Mouse (Mus musculus) neural tube, embryonic 13.5 days (tissue): Measurements from ENCODE around the gene Mycl. TPM values are rescaled to one million over a fixed set of nuclear protein-coding genes. Genes with fewer than 3 reads are reported as not detected.

Experiments
- ATAC-seq: fragments of 200-750 bp; cut with Nextera tagmentation; 2 replicates; pipeline ENCODE4 v1.8.0; 2017; ENCODE audit warnings: low read depth, mild to moderate bottlenecking, moderate TSS enrichment, moderate library complexity
- H3K27ac ChIP-seq: fragments of 300-500 bp; sonication (generic); replicated peaks from 2 replicates; pipeline ENCODE4 v1.5.1; 2015; ENCODE audit warnings: moderate library complexity, mild to moderate bottlenecking, inconsistent platforms
- H3K27me3 ChIP-seq: fragments of 300-500 bp; sonication (generic); 2 replicates; pipeline ENCODE4 v1.6.1; 2015; ENCODE audit warnings: mild to moderate bottlenecking, inconsistent platforms
- H3K36me3 ChIP-seq: fragments of 300-500 bp; sonication (generic); 2 replicates; pipeline ENCODE4 v1.6.1; 2015; ENCODE audit warnings: mild to moderate bottlenecking, inconsistent platforms
- H3K4me1 ChIP-seq: fragments of 300-500 bp; sonication (generic); replicated peaks from 2 replicates; pipeline ENCODE4 v1.6.1; 2015; ENCODE audit warnings: inconsistent platforms
- H3K4me2 ChIP-seq: fragments of 300-500 bp; sonication (generic); 2 replicates; pipeline ENCODE4 v1.6.1; 2015; ENCODE audit warnings: inconsistent platforms, mild to moderate bottlenecking, moderate library complexity
- H3K4me3 ChIP-seq: fragments of 300-500 bp; sonication (generic); 2 replicates; pipeline ENCODE4 v1.5.1; 2015; ENCODE audit warnings: mild to moderate bottlenecking, inconsistent platforms
- H3K9ac ChIP-seq: fragments of 300-500 bp; sonication (generic); 2 replicates; pipeline ENCODE4 v1.6.1; 2015; ENCODE audit warnings: moderate library complexity, mild to moderate bottlenecking, inconsistent platforms
- H3K9me3 ChIP-seq: fragments of 300-500 bp; sonication (generic); 2 replicates; pipeline ENCODE4 v1.6.1; 2016; ENCODE audit warnings: inconsistent platforms
- WGBS: fragments of 180-500 bp; shearing (Covaris S2); methylation state at CpG from one replicate; pipeline ENCODE4 v1.1.7; 2015; 5-methylcytosine and 5-hydroxymethylcytosine counted together
- polyA plus RNA-seq: library from polyadenylated mRNA; unstranded; fragments of >200 nt; fragmentation: Nextera tagmentation; extraction: Ambion mirVana; gene quantifications from 2 replicates; pipeline ENCODE4 v1.2.1, GENCODE M21; 2015

The Mycl gene
- polyA plus RNA-seq, 1 experiment from 2014 or later = 59.6 TPM

DNA sequence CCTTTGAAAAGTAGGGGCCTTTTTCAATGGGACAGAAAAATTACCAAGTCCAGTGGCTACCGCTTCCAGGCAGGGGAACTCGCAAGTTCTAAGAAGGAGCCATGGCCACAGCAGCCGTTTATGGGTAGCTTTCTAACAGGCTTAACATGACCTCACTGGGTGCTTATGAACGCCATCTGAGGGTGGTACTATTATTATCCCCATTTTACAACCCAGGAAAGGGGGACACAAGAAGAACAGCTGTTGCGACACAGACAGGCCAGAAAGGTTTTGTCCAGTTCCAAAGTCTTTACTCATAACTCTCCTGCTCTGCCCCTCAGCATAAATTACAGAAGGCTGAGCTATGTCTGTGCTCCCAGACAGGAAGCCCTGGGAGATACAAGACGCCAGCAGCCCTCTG lies 33.9 kb upstream of the Mycl start:
- Histone ChIP-seq H3K4me3 (peak overlapping the region; percentile 68), H3K9ac (no peak overlapping the region), H3K27me3 (peaks cover 15% of the 10 kb centered on the region), H3K27ac (no peak overlapping the region), H3K4me2 (peak overlapping the region; percentile 100), H3K36me3 (no peaks in the 10 kb centered on the region), H3K4me1 (peaks cover 48% of the 10 kb centered on the region), H3K9me3 (no peaks in the 10 kb centered on the region)
- 13% methylated on average over 6 of the region's 6 CpGs for WGBS
- ATAC-seq = no peak

DNA sequence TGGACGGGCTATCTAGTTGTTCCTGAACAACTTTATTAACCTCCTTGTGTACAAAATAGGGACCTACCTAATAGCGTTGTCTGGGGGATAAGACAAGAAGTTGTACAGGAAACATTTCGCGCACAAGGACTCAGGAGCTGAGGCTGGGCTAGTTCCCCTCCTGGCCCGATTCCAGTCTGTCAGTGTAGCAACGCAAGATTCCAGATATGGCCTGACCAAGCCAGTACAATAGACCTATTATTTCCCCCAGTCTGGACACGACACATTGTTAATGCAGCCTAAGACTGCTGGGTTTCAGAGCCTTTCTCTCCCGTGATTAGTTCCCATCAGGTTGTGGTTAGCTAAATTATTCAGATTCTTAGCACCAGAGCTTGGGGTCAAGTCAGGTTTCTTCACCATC lies 32.7 kb upstream of the Mycl start:
- no peak for ATAC-seq
- Histone ChIP-seq H3K9me3 (no peaks in the 10 kb centered on the region), H3K27me3 (peaks cover 15% of the 10 kb centered on the region), H3K4me2 (no peak overlapping the region), H3K27ac (no peak overlapping the region), H3K4me3 (no peak overlapping the region), H3K9ac (no peak overlapping the region), H3K4me1 (peaks cover 48% of the 10 kb centered on the region), H3K36me3 (no peaks in the 10 kb centered on the region)
- 24% methylated on average over 8 of the region's 8 CpGs for WGBS

DNA sequence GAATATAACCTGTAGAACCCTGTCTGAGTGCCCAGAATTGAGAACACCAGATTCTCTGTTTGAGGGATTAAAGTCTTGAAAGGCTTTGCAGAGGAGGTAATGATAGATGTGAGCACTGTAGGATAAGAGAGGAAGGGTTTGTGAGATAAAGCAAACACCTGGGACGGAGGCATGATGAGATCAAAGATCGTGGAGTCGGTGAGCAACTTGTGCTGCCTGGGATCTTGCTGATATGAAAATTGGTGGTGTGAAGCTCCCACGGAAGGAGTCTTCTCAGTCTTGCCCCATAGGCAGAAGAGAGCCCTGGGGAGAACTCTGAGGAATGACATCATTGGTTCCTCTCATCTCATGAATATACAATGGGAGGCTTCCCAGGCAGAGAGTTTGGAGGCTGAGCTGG lies 27.3 kb upstream of the Mycl start:
- Histone ChIP-seq H3K4me2 (no peak overlapping the region), H3K4me1 (peaks cover 2% of the 10 kb centered on the region; the same call in 1 of the 2 replicates), H3K27ac (no peak overlapping the region), H3K9me3 (no peaks in the 10 kb centered on the region), H3K9ac (no peak overlapping the region), H3K27me3 (no peaks in the 10 kb centered on the region; the same call in 1 of the 2 replicates), H3K4me3 (no peak overlapping the region), H3K36me3 (no peaks in the 10 kb centered on the region)
- ATAC-seq = no peak
- 84% methylated on average over 4 of the region's 4 CpGs for WGBS

DNA sequence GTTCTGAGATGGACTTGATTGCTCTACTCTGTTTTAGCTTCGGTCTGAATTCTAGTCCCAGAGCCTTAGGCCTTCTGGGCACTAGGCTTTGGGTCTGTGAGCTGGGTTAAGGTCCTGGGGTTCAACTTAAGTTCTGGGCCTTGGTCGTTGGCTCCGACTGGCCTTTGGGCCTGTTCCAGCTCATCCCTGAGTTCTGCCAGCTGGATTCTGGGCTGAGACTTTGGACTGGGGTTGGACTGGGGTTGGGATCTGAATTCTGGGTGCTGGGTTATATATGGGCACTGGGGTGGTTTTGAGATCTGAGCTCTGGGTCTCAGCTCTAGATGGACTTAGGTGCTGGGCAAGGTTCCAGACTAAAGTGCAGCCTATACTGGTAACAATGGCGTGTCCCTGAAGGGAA lies 24.3 kb upstream of the Mycl start:
- H3K27ac ChIP-seq = no peak overlapping the region
- H3K9me3 ChIP-seq = no peaks in the 10 kb centered on the region
- ATAC-seq = no peak
- WGBS = 83% methylated on average over 4 of the region's 4 CpGs
- no peaks in the 10 kb centered on the region for H3K4me1 ChIP-seq
- no peak overlapping the region for H3K4me2 ChIP-seq
- no peak overlapping the region for H3K4me3 ChIP-seq
- no peaks in the 10 kb centered on the region for H3K36me3 ChIP-seq
- H3K9ac ChIP-seq = no peak overlapping the region
- H3K27me3 ChIP-seq = no peaks in the 10 kb centered on the region

DNA sequence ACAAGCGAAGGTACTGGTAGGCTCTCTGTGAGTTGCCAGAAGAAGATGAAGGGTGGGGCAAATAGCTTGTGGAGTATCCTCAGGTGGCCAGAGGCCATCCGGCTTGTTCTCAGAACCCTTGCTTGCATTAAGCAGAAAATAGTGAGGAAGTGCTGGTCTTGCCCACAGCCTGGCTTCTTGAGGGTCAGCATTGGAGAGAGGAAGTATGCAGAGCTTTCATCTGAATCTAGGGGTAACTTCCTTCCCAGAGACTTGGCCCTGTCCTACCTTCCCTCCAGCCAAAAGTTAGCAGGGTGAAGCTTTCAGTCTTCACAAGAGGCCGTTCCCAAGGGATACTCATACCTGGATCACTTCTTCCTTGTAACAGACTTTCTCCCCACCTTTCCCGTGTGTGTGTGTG lies 23.8 kb upstream of the Mycl start:
- no peak for ATAC-seq
- H3K9me3 ChIP-seq = no peaks in the 10 kb centered on the region

DNA sequence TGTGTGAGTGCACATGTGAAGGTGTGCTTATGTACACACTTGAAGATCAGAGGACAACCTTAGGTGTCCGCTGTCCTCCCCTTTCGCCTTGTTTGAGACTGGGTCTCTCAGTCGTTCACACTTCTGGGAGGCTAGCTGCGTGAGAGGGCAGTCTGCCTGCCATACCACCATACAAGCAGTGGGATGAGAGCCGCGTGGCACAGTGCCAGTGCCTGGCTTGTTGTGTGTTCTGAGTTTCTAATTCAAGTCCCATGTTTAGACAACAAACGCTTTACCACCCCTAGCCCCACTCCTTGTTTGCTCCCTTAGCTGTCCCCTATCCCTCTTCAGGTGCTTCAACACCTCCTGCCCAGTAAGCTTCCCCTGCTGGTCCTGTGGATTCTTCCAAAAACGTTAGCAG lies 23.4 kb upstream of the Mycl start:
- no peak overlapping the region for H3K9ac ChIP-seq
- no peaks in the 10 kb centered on the region for H3K36me3 ChIP-seq
- no peaks in the 10 kb centered on the region for H3K27me3 ChIP-seq
- no peak overlapping the region for H3K4me2 ChIP-seq
- H3K4me1 ChIP-seq = no peaks in the 10 kb centered on the region
- no peak overlapping the region for H3K27ac ChIP-seq
- WGBS = 77% methylated on average over 8 of the region's 8 CpGs
- no peak for ATAC-seq
- H3K4me3 ChIP-seq = no peak overlapping the region
- H3K9me3 ChIP-seq = no peaks in the 10 kb centered on the region

More for the DNA sequence above, 23.8 kb upstream of the Mycl start:
- Histone ChIP-seq H3K27ac (no peak overlapping the region), H3K9ac (no peak overlapping the region), H3K4me1 (no peaks in the 10 kb centered on the region), H3K27me3 (no peaks in the 10 kb centered on the region), H3K36me3 (no peaks in the 10 kb centered on the region), H3K4me2 (no peak overlapping the region), H3K4me3 (no peak overlapping the region)
- 78% methylated on average over 4 of the region's 4 CpGs for WGBS

DNA sequence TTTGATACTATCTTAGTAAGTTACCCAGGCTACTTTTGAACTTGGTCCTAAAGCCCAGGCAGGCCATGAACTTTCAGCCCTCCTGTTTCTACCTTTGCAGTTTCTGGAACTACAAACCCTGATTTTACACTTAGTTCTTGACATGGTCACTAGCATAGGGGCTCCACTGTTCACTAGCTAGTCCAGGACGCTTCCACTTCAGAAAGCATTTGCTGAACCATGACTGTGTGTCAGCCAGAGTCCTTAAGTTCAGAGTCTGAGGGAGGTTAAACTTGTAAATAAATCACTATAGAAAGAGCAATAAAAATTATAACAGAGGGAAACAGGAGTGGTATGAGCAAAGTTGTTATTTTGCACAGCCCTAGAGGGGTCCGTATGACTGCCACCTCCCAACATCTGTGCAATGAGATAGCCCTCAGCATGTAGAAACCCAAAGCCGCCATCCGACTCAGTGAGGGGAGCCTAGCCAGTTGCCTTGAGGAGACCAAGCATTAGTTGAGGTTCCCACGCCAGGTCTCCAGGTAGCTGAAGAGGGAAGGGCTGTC lies 20.4 kb upstream of the Mycl start:
- Histone ChIP-seq H3K4me1 (no peaks in the 10 kb centered on the region), H3K4me2 (no peak overlapping the region), H3K9ac (no peak overlapping the region), H3K9me3 (no peaks in the 10 kb centered on the region), H3K36me3 (no peaks in the 10 kb centered on the region), H3K27ac (no peak overlapping the region), H3K4me3 (no peak overlapping the region), H3K27me3 (no peaks in the 10 kb centered on the region)
- no peak for ATAC-seq
- WGBS = 90% methylated on average over 5 of the region's 5 CpGs

DNA sequence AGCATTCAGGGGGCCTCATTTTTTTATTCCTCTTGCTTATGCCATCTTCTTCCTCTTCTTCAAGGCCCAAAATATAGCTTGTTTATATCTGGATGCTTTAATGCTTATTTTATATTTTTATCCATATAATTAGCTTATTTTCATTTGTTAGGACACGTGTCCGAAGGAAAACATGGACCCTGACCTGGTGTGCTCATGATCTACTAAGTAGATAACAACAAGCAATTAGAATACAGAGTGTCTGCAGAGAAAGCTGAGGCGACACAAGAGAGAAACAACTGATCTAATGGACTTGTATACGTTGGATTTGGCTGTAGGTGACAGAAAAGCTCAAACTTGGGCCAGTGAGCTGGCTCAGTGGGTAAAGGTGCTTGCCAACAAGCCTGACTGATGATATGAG lies 18.6 kb upstream of the Mycl start:
- Histone ChIP-seq H3K36me3 (no peaks in the 10 kb centered on the region), H3K4me3 (no peak overlapping the region), H3K4me2 (no peak overlapping the region), H3K27me3 (peaks cover 1% of the 10 kb centered on the region), H3K27ac (no peak overlapping the region), H3K4me1 (0 out of 2 replicates have a peak, but pooled peaks cover 5% of the 10 kb centered on the region), H3K9ac (no peak overlapping the region), H3K9me3 (no peaks in the 10 kb centered on the region)
- whole genome bisulfite sequencing = 80% methylated on average over 4 of the region's 4 CpGs
- no peak for ATAC-seq

DNA sequence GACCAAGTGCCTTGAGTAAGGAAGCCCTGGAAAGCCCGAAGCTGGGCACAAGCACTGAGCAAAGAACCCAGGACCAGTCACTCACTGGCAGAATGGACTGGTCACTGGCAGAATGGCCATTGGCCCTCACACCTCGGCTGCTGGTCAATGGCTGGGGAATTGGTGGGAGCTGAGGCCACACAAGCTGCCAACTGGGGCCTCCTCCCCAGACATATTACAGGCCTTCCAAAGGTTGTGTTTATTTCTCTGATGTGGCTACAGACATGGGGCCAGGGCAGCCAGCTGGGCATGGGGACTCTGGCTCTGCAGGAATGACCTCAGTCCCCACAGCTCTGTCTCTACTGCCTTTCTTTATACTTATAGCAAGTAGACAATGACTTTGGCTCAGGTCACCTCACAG lies 16.6 kb upstream of the Mycl start:
- Histone ChIP-seq H3K4me3 (no peak overlapping the region), H3K27ac (no peak overlapping the region), H3K4me2 (no peak overlapping the region), H3K9me3 (no peaks in the 10 kb centered on the region), H3K36me3 (no peaks in the 10 kb centered on the region), H3K27me3 (peaks cover 20% of the 10 kb centered on the region), H3K9ac (no peak overlapping the region), H3K4me1 (peaks cover 16% of the 10 kb centered on the region)
- ATAC-seq = no peak
- 83% methylated on average over 2 of the region's 2 CpGs for WGBS

DNA sequence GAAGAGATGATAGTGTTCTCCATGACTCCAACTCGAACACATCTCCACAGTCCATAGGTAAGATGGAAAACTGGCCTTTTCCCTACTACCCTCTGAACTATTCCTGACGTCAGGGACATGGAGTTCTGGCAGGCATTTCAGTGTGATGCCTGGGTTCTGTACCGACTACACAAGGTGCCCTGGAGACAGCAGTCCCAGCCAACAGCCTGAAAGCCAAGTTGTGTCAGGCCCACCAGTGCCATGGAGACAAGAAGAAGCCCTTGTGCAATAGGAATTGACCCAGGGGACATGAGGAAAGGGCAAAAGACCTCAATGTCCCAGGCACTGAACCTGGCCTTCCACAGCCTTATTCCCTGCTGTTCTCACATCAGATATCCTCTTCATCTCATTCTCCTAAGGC lies 15.6 kb upstream of the Mycl start:
- Histone ChIP-seq H3K36me3 (no peaks in the 10 kb centered on the region), H3K27me3 (peaks cover 27% of the 10 kb centered on the region), H3K4me3 (no peak overlapping the region), H3K4me2 (no peak overlapping the region), H3K9ac (no peak overlapping the region), H3K4me1 (peaks cover 16% of the 10 kb centered on the region), H3K27ac (no peak overlapping the region), H3K9me3 (no peaks in the 10 kb centered on the region)
- WGBS = 77% methylated on average over 3 of the region's 3 CpGs
- no peak for ATAC-seq

DNA sequence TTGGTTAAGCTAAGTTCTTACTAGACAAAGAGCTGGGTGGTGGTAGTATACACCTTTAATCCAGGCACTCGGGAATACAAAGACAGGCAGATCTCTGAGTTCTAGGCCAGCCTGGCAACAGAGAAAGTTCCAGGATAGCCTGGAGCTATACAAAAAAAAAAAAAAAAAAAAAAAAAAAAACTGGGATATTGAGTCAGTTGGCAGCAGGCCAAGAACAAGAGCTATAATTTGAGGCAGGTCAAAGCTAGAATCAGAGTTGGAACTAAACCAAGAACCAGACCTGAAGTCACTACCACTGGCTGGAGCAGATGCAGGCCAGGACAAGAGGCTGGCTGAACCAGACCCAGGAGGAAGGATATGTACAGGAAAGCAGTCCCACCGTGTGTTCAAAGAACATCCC lies 14.8 kb upstream of the Mycl start:
- no peak overlapping the region for H3K9ac ChIP-seq
- H3K4me3 ChIP-seq = no peak overlapping the region
- peaks cover 16% of the 10 kb centered on the region for H3K4me1 ChIP-seq
- no peak for ATAC-seq
- WGBS = 83% methylated on average over 2 of the region's 2 CpGs
- no peaks in the 10 kb centered on the region for H3K9me3 ChIP-seq
- no peak overlapping the region for H3K4me2 ChIP-seq
- H3K36me3 ChIP-seq = no peaks in the 10 kb centered on the region
- no peak overlapping the region for H3K27ac ChIP-seq
- H3K27me3 ChIP-seq = peaks cover 27% of the 10 kb centered on the region

DNA sequence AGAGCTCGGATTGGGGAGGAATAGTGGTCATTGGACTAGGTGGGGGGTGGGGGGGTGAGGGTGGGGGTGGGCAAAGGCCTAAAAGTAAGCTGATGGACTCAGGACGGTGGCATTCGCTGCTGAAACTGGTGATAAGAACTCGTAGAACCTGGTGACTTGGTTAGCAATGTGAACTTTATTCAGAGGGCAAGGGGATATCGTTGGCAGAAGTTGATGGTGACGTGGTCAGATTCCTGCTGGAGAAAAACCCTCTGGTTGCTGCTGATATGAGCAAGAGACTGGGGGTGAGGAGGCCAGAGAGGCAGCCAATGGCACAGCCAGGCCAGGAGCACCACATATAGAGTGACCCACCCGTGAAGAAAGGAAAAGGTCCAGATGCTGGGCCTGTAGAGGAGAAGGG lies 14.2 kb upstream of the Mycl start:
- H3K9me3 ChIP-seq = no peaks in the 10 kb centered on the region
- ATAC-seq = no peak
- H3K4me1 ChIP-seq = peaks cover 16% of the 10 kb centered on the region
- H3K27me3 ChIP-seq = peaks cover 27% of the 10 kb centered on the region
- H3K27ac ChIP-seq = no peak overlapping the region
- no peaks in the 10 kb centered on the region for H3K36me3 ChIP-seq
- H3K4me2 ChIP-seq = no peak overlapping the region
- WGBS = 86% methylated on average over 7 of the region's 7 CpGs
- H3K9ac ChIP-seq = no peak overlapping the region
- no peak overlapping the region for H3K4me3 ChIP-seq

DNA sequence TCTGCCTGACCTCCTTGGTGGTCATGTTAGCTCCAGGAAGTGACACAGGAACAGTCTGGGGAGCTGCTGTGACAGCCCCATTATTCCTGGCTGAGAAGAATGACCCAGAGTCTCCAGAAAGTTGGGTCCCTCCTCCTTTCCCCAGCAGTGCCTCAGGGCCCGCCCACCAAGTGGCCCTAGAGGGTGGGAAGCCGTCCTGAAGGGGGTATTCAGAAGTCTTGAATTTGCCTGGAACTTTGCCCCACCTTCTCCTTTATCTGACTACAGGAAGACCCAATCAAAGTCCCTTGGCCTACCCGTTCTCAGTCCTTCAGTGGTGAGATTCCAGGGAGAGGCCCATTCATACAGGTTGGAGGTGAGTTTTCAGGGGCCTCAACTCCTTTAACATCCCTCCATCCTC lies 13.5 kb upstream of the Mycl start:
- Histone ChIP-seq H3K4me3 (no peak overlapping the region), H3K4me2 (no peak overlapping the region), H3K27ac (no peak overlapping the region), H3K9ac (no peak overlapping the region), H3K36me3 (no peaks in the 10 kb centered on the region), H3K27me3 (peaks cover 27% of the 10 kb centered on the region), H3K9me3 (no peaks in the 10 kb centered on the region), H3K4me1 (peaks cover 16% of the 10 kb centered on the region)
- no peak for ATAC-seq
- WGBS = 29% methylated on average over 3 of the region's 3 CpGs
